10 mouse cellular contexts compared by ENCODE assay signal in genomic region chr4:138251819-138252218, GRCm38 (mm10). TPM values are rescaled to one million over a fixed set of nuclear protein-coding genes. Genes with fewer than 3 reads are reported as not detected.
DNase-seq lines count a peak whose midpoint lies in the region; ATAC-seq lines count a peak whose summit lies in the region.
"Had no signal": no experiment of that assay in that cellular context is flagged by ENCODE, and none has a peak within 500 bp of the region (broad histone marks: within the 10 kb centered on the region; RNA-seq: fewer than 3 reads in every experiment).

No protein-coding gene starts in this region.

- no peak for ATAC-seq in hindbrain, embryonic 13.5 days (ENCODE audit: low FRiP score)
- ATAC-seq in liver, embryonic 11.5 days (replicated peaks; ENCODE audit: low FRiP score): no peak
- ATAC-seq in neural tube, embryonic 15.5 days (ENCODE audit: low FRiP score): no peak
- ATAC-seq: Patski had no signal

- H3K4me3 ChIP-seq in hindbrain, embryonic 13.5 days: peak overlapping the region; percentile 62
- H3K4me3 ChIP-seq in liver, embryonic 11.5 days (ENCODE audit: low read depth, low read length): peak overlapping the region; percentile 21
- H3K4me3 ChIP-seq in neural tube, embryonic 15.5 days (replicated peaks): peak overlapping the region; percentile 66

- WGBS in hindbrain, embryonic 13.5 days: under 1% methylated on average over 14 of the region's 14 CpGs
- WGBS in liver, embryonic 11.5 days: under 1% methylated on average over 14 of the region's 14 CpGs
- 2% methylated on average over 14 of the region's 14 CpGs for WGBS in neural tube, embryonic 15.5 days

- H3K9ac ChIP-seq in hindbrain, embryonic 13.5 days: peak overlapping the region; percentile 78
- no peak overlapping the region for H3K9ac ChIP-seq in liver, embryonic 11.5 days (ENCODE audit: low read depth, low read length)
- peak overlapping the region; percentile 63 for H3K9ac ChIP-seq in neural tube, embryonic 15.5 days (replicated peaks)

- H3K9me3 ChIP-seq in hindbrain, embryonic 13.5 days: no peaks in the 10 kb centered on the region
- H3K9me3 ChIP-seq in liver, embryonic 11.5 days (ENCODE audit: control insufficient read depth, low read length): no peaks in the 10 kb centered on the region
- no peaks in the 10 kb centered on the region for H3K9me3 ChIP-seq in neural tube, embryonic 15.5 days (replicated peaks)

- peak overlapping the region; percentile 92 for H3K4me2 ChIP-seq in hindbrain, embryonic 13.5 days
- H3K4me2 ChIP-seq in liver, embryonic 11.5 days: peak overlapping the region; percentile 99
- peak overlapping the region; percentile 88 for H3K4me2 ChIP-seq in neural tube, embryonic 15.5 days

- H3K27me3 ChIP-seq in hindbrain, embryonic 13.5 days: peaks cover 44% of the 10 kb centered on the region
- H3K27me3 ChIP-seq in liver, embryonic 11.5 days (replicated peaks; ENCODE audit: control insufficient read depth, insufficient read depth, low read length): peaks cover 51% of the 10 kb centered on the region
- H3K27me3 ChIP-seq in neural tube, embryonic 15.5 days (replicated peaks): no peaks in the 10 kb centered on the region
- H3K27me3 ChIP-seq: Patski had no signal

- peaks cover 13% of the 10 kb centered on the region for H3K36me3 ChIP-seq in hindbrain, embryonic 13.5 days
- peaks cover 4% of the 10 kb centered on the region; the same call in 1 of the 2 replicates for H3K36me3 ChIP-seq in liver, embryonic 11.5 days (ENCODE audit: control insufficient read depth, insufficient read depth, low read length)
- H3K36me3 ChIP-seq in neural tube, embryonic 15.5 days: no peaks in the 10 kb centered on the region; the same call in 1 of the 2 replicates

- DNase-seq in cerebellum, adult 18-20 months: peak; percentile 21 to 33
- DNase-seq in cerebellum, postnatal 4 days (ENCODE audit: low spot score in 2 of 2): no peak
- peak; percentile 34 for DNase-seq in CD4-positive helper T cell, adult 2 months (ENCODE audit: low read depth, low spot score)
- DNase-seq in embryo, embryonic 11 days: peak; percentile 82
- peak; percentile 50 for DNase-seq in liver, embryonic 11.5 days (ENCODE audit: low spot score)
- no peak for DNase-seq in urinary bladder, adult 18-20 months (ENCODE audit: low spot score in 2 of 2)

- H3K27ac ChIP-seq in hindbrain, embryonic 13.5 days: peak overlapping the region; percentile 13
- no peak overlapping the region for H3K27ac ChIP-seq in liver, embryonic 11.5 days (ENCODE audit: low read depth, low read length)
- peak overlapping the region; percentile 37; the same call in 1 of the 2 replicates for H3K27ac ChIP-seq in neural tube, embryonic 15.5 days (replicated peaks)
- H3K27ac ChIP-seq: macrophage had no signal

- H3K4me1 ChIP-seq in hindbrain, embryonic 13.5 days (replicated peaks): peaks cover 43% of the 10 kb centered on the region
- peaks cover 26% of the 10 kb centered on the region for H3K4me1 ChIP-seq in liver, embryonic 11.5 days (replicated peaks; ENCODE audit: control insufficient read depth, insufficient read depth, low read length)
- peaks cover 47% of the 10 kb centered on the region for H3K4me1 ChIP-seq in neural tube, embryonic 15.5 days

RNA-seq across cellular contexts. Expression of gene Kif17, which starts 1.6 kb away (rescaled TPM):
- 2.5 and 2.6 TPM in 2 replicates for polyA plus RNA-seq in hindbrain, embryonic 13.5 days (2015; fragmentation: Nextera tagmentation; extraction: Ambion mirVana)
- polyA plus RNA-seq in liver, embryonic 11.5 days (2014; fragmentation: Nextera tagmentation; extraction: Ambion mirVana): 0.34 and 0.58 TPM in 2 replicates
- polyA plus RNA-seq in neural tube, embryonic 15.5 days (2015; fragmentation: Nextera tagmentation; extraction: Ambion mirVana): 5.0 and 5.2 TPM in 2 replicates
- polyA plus RNA-seq: macrophage had no signal

RNA-seq across cellular contexts. Expression of gene Sh2d5, which starts 1.6 kb away (rescaled TPM):
- 11.1 and 12.3 TPM in 2 replicates for polyA plus RNA-seq in hindbrain, embryonic 13.5 days (2015; fragmentation: Nextera tagmentation; extraction: Ambion mirVana)
- 0.81 and 0.99 TPM in 2 replicates for polyA plus RNA-seq in liver, embryonic 11.5 days (2014; fragmentation: Nextera tagmentation; extraction: Ambion mirVana)
- 17.0 and 19.9 TPM in 2 replicates for polyA plus RNA-seq in neural tube, embryonic 15.5 days (2015; fragmentation: Nextera tagmentation; extraction: Ambion mirVana)

RNA-seq across cellular contexts. Expression of gene Hp1bp3, which starts 35.7 kb away (rescaled TPM):
- 220 and 233 TPM in 2 replicates for polyA plus RNA-seq in hindbrain, embryonic 13.5 days (2015; fragmentation: Nextera tagmentation; extraction: Ambion mirVana)
- polyA plus RNA-seq in liver, embryonic 11.5 days (2014; fragmentation: Nextera tagmentation; extraction: Ambion mirVana): 78.3 and 80.4 TPM in 2 replicates
- polyA plus RNA-seq in neural tube, embryonic 15.5 days (2015; fragmentation: Nextera tagmentation; extraction: Ambion mirVana): 157 and 167 TPM in 2 replicates

RNA-seq across cellular contexts. Expression of gene Ddost, which starts 52.7 kb away (rescaled TPM):
- 208 and 213 TPM in 2 replicates for polyA plus RNA-seq in hindbrain, embryonic 13.5 days (2015; fragmentation: Nextera tagmentation; extraction: Ambion mirVana)
- 276 and 295 TPM in 2 replicates for polyA plus RNA-seq in liver, embryonic 11.5 days (2014; fragmentation: Nextera tagmentation; extraction: Ambion mirVana)
- polyA plus RNA-seq in neural tube, embryonic 15.5 days (2015; fragmentation: Nextera tagmentation; extraction: Ambion mirVana): 217 and 246 TPM in 2 replicates

Comparison
In these comparisons a context has a peak if more than half of its experiments do, and no peak if none do; other contexts are left out.
1. DNase-seq: peak in cerebellum, adult 18-20 months (2 of 2), CD4-positive helper T cell, adult 2 months (single experiment), embryo, embryonic 11 days (single experiment) and liver, embryonic 11.5 days (single experiment); none in cerebellum, postnatal 4 days (0 of 2) and urinary bladder, adult 18-20 months (0 of 2).
2. Peak in every context shown above with its lines, with median percentiles within 50 percentile points of each other: H3K4me2 ChIP-seq and H3K4me3 ChIP-seq.